Mouse (Mus musculus) neural tube, embryonic 14.5 days (tissue): Measurements from ENCODE around the gene Kcnh4. TPM values are rescaled to one million over a fixed set of nuclear protein-coding genes. Genes with fewer than 3 reads are reported as not detected.

ENCODE experiments used
- ATAC-seq: fragments of 200-750 bp; cut with Nextera tagmentation; 2 replicates; pipeline ENCODE4 v1.8.0; 2017; ENCODE audit warnings: low read depth, mild to moderate bottlenecking, moderate TSS enrichment, moderate library complexity
- H3K27ac ChIP-seq: fragments of 300-500 bp; sonication (generic); 2 replicates; pipeline ENCODE4 v1.5.1; 2014; ENCODE audit warnings: low read depth, mild to moderate bottlenecking, control low read depth, low read length, moderate library complexity, mixed read lengths
- H3K27me3 ChIP-seq: fragments of 300-500 bp; sonication (generic); 2 replicates; pipeline ENCODE4 v1.6.1; 2014; ENCODE audit warnings: low read length; ENCODE audit not compliant: control insufficient read depth, insufficient read depth
- H3K36me3 ChIP-seq: fragments of 300-500 bp; sonication (generic); 2 replicates; pipeline ENCODE4 v1.6.1; 2014; ENCODE audit warnings: low read length, mixed read lengths; ENCODE audit not compliant: control insufficient read depth, insufficient read depth
- H3K4me1 ChIP-seq: fragments of 300-500 bp; sonication (generic); 2 replicates; pipeline ENCODE4 v1.6.1; 2014; ENCODE audit warnings: low read length; ENCODE audit not compliant: control insufficient read depth, insufficient read depth
- H3K4me2 ChIP-seq: fragments of 300-500 bp; sonication (generic); 2 replicates; pipeline ENCODE4 v1.6.1; 2014; ENCODE audit warnings: mild to moderate bottlenecking, low read depth, low read length, control low read depth
- H3K4me3 ChIP-seq: fragments of 300-500 bp; sonication (generic); 2 replicates; pipeline ENCODE4 v1.5.1; 2014; ENCODE audit warnings: low read depth, low read length, control low read depth, mixed read lengths
- H3K9ac ChIP-seq: fragments of 300-500 bp; sonication (generic); replicated peaks from 2 replicates; pipeline ENCODE4 v1.6.1; 2014; ENCODE audit warnings: low read depth, mild to moderate bottlenecking, control low read depth, low read length, mixed read lengths
- H3K9me3 ChIP-seq: fragments of 300-500 bp; sonication (generic); 2 replicates; pipeline ENCODE4 v1.6.1; 2016; ENCODE audit warnings: low read length; ENCODE audit not compliant: control insufficient read depth
- WGBS: fragments of 180-500 bp; shearing (Covaris S2); extraction: QIAGEN DNeasy Blood & Tissue Kit; methylation state at CpG from one replicate; pipeline ENCODE4 v1.1.7; 2014; 5-methylcytosine and 5-hydroxymethylcytosine counted together
- polyA plus RNA-seq: library from polyadenylated mRNA; unstranded; fragments of >200 nt; fragmentation: Nextera tagmentation; extraction: Ambion mirVana; gene quantifications from 2 replicates; pipeline ENCODE4 v1.2.1, GENCODE M21; 2014

Kcnh4 gene
- polyA plus RNA-seq, 1 experiment from 2014 or later: 10.1 TPM

- no peak overlapping the region for H3K27ac ChIP-seq
- no peak for ATAC-seq
- H3K9me3 ChIP-seq: no peaks in the 10 kb centered on the region
- H3K9ac ChIP-seq: no peak overlapping the region
- peaks cover 15% of the 10 kb centered on the region; the same call in 1 of the 2 replicates for H3K36me3 ChIP-seq
- H3K27me3 ChIP-seq: no peaks in the 10 kb centered on the region
- H3K4me2 ChIP-seq: no peak overlapping the region
- H3K4me3 ChIP-seq: no peak overlapping the region
- H3K4me1 ChIP-seq: no peaks in the 10 kb centered on the region
- 75% methylated on average over 11 of the region's 11 CpGs for WGBS
Measured at GRCm38 (mm10) chr11:100703366-100703765, 56.4 kb downstream of the Kcnh4 start.

GRCm38 (mm10) chr11:100702906-100703305 lies 56.8 kb downstream of the Kcnh4 start:
- Histone ChIP-seq H3K36me3 (peaks cover 12% of the 10 kb centered on the region; the same call in 1 of the 2 replicates), H3K27me3 (no peaks in the 10 kb centered on the region), H3K9ac (no peak overlapping the region), H3K27ac (no peak overlapping the region), H3K4me3 (no peak overlapping the region), H3K4me2 (0 out of 2 replicates have a peak overlapping the region, but pooled peaks have one; percentile 19), H3K9me3 (no peaks in the 10 kb centered on the region), H3K4me1 (no peaks in the 10 kb centered on the region)
- no peak for ATAC-seq
- 43% methylated on average over 7 of the region's 7 CpGs for WGBS

GRCm38 (mm10) chr11:100702081-100702851 lies 57.5 kb downstream of the Kcnh4 start:
- Histone ChIP-seq H3K9ac (no peak overlapping the region), H3K4me2 (0 out of 2 replicates have a peak overlapping the region, but pooled peaks have one; percentile 19), H3K27ac (no peak overlapping the region), H3K9me3 (no peaks in the 10 kb centered on the region), H3K27me3 (no peaks in the 10 kb centered on the region), H3K4me3 (no peak overlapping the region), H3K4me1 (no peaks in the 10 kb centered on the region), H3K36me3 (peaks cover 12% of the 10 kb centered on the region; the same call in 1 of the 2 replicates)
- ATAC-seq: peak; percentile 14; the same call in 1 of the 2 replicates
- WGBS: 40% methylated on average over 19 of the region's 19 CpGs

GRCm38 (mm10) chr11:100701301-100701700 lies 58.4 kb downstream of the Kcnh4 start:
- no peak overlapping the region for H3K4me3 ChIP-seq
- no peak for ATAC-seq
- no peaks in the 10 kb centered on the region for H3K4me1 ChIP-seq
- H3K27me3 ChIP-seq: no peaks in the 10 kb centered on the region
- H3K36me3 ChIP-seq: peaks cover 12% of the 10 kb centered on the region; the same call in 1 of the 2 replicates
- H3K27ac ChIP-seq: no peak overlapping the region
- WGBS: 7% methylated on average over 14 of the region's 14 CpGs
- no peak overlapping the region; the same call in 1 of the 2 replicates for H3K4me2 ChIP-seq
- H3K9me3 ChIP-seq: no peaks in the 10 kb centered on the region
- H3K9ac ChIP-seq: no peak overlapping the region

- Histone ChIP-seq H3K4me1 (no peaks in the 10 kb centered on the region), H3K9ac (no peak overlapping the region), H3K4me3 (no peak overlapping the region), H3K36me3 (peaks cover 12% of the 10 kb centered on the region; the same call in 1 of the 2 replicates), H3K27ac (no peak overlapping the region), H3K4me2 (no peak overlapping the region), H3K27me3 (no peaks in the 10 kb centered on the region), H3K9me3 (no peaks in the 10 kb centered on the region)
- no peak for ATAC-seq
- 80% methylated on average over 3 of the region's 3 CpGs for WGBS
Measured at GRCm38 (mm10) chr11:100700710-100701109, 59.0 kb downstream of the Kcnh4 start.

- Histone ChIP-seq H3K27me3 (no peaks in the 10 kb centered on the region), H3K9ac (no peak overlapping the region), H3K27ac (no peak overlapping the region), H3K4me1 (no peaks in the 10 kb centered on the region), H3K36me3 (no peaks in the 10 kb centered on the region), H3K4me3 (no peak overlapping the region), H3K9me3 (no peaks in the 10 kb centered on the region), H3K4me2 (no peak overlapping the region)
- 70% methylated on average over 7 of the region's 7 CpGs for WGBS
- ATAC-seq: no peak
Measured at GRCm38 (mm10) chr11:100697921-100698320, 61.8 kb downstream of the Kcnh4 start.

GRCm38 (mm10) chr11:100694926-100695325 lies 64.8 kb downstream of the Kcnh4 start:
- H3K36me3 ChIP-seq: no peaks in the 10 kb centered on the region
- H3K4me1 ChIP-seq: no peaks in the 10 kb centered on the region
- ATAC-seq: no peak
- H3K9me3 ChIP-seq: no peaks in the 10 kb centered on the region
- H3K27ac ChIP-seq: no peak overlapping the region
- no peak overlapping the region for H3K4me2 ChIP-seq
- H3K4me3 ChIP-seq: no peak overlapping the region
- no peaks in the 10 kb centered on the region for H3K27me3 ChIP-seq
- no peak overlapping the region for H3K9ac ChIP-seq
- 41% methylated on average over 5 of the region's 5 CpGs for WGBS

GRCm38 (mm10) chr11:100693154-100693553 lies 66.6 kb downstream of the Kcnh4 start:
- H3K4me2 ChIP-seq: no peak overlapping the region
- H3K27me3 ChIP-seq: no peaks in the 10 kb centered on the region
- H3K9ac ChIP-seq: no peak overlapping the region
- no peak for ATAC-seq
- no peaks in the 10 kb centered on the region for H3K36me3 ChIP-seq
- WGBS: 17% methylated on average over 5 of the region's 5 CpGs
- H3K9me3 ChIP-seq: no peaks in the 10 kb centered on the region
- H3K27ac ChIP-seq: no peak overlapping the region
- H3K4me1 ChIP-seq: no peaks in the 10 kb centered on the region
- H3K4me3 ChIP-seq: no peak overlapping the region

GRCm38 (mm10) chr11:100692164-100692616 lies 67.6 kb downstream of the Kcnh4 start, which contains the start of gene Zfp385c:
TSS of gene Zfp385c (minus strand) at chr11:100692455.
- WGBS: 1% methylated on average over 23 of the region's 23 CpGs
- ATAC-seq: no peak
- Histone ChIP-seq H3K27ac (no peak within 1 kb of the TSS), H3K4me3 (peak within 1 kb of the TSS; percentile 11; the same call in 1 of the 2 replicates), H3K36me3 (no peaks in the 10 kb centered on the region), H3K4me1 (no peaks in the 10 kb centered on the region), H3K9ac (no peak within 1 kb of the TSS), H3K27me3 (no peaks in the 10 kb centered on the region), H3K9me3 (no peaks in the 10 kb centered on the region), H3K4me2 (peak within 1 kb of the TSS; percentile 38)
